Mouse (Mus musculus): ENCODE results near the gene Slit3. TPM values are rescaled to one million over a fixed set of nuclear protein-coding genes. Genes with fewer than 3 reads are reported as not detected.

Gene Slit3
- total and polyA plus RNA-seq, 3 experiments = not detected

DNA sequence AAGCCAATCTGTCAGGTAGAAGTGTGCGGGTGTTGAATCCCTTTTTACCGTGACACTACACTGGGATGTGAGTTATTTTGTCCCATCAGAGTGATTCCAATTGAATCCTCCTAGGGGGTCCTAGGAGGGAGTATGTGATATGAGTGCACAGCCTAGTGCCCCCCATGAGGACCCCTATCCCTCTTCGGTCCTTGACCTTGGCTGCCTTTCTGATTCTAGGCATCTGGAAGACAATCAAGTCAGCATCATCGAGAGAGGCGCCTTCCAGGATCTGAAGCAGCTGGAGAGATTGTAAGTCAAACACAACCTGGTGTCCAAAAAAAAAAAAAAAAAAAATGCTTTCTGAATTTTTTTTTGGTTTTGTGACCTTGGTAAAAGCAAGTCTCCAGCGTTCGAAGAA, 56.5 kb downstream of the Slit3 start:
- Histone ChIP-seq H3K79me2 (ENCODE audit: control insufficient read depth, insufficient read depth, low read length, poor library complexity) (no peaks in the 10 kb centered on the region), H3K36me3 (ENCODE audit: control insufficient read depth in 1 of 2, insufficient read depth in 2 of 2, low read length in 2 of 2) (no peaks in the 10 kb centered on the region), H3K27me3 (ENCODE audit: control insufficient read depth in 1 of 2, insufficient read depth in 2 of 2, low read length in 2 of 2) (no peaks in the 10 kb centered on the region), H3K9ac (ENCODE audit: control insufficient read depth, low read depth, low read length, poor library complexity, severe bottlenecking) (no peak overlapping the region), H3K9me3 (replicated peaks; ENCODE audit: insufficient read depth, low read length) (no peaks in the 10 kb centered on the region), H3K4me1 (ENCODE audit: control insufficient read depth in 1 of 2, insufficient read depth in 2 of 2, low read length in 2 of 2) (no peaks in the 10 kb centered on the region), H3K27ac (ENCODE audit: control insufficient read depth, low read depth, low read length) (no peak overlapping the region), H3K4me3 (ENCODE audit: control insufficient read depth in 1 of 2, insufficient read depth in 1 of 2, low read depth in 2 of 2, low read length in 2 of 2) (no peak overlapping the region)
- DNase-seq (ENCODE audit: low read depth, low spot score) = no peak
- TF ChIP-seq JUND (IDR thresholded peaks at IDR 0.05; ENCODE audit: low read depth, low read length) = no peak
- TF ChIP-seq CHD2 (IDR thresholded peaks at IDR 0.05; ENCODE audit: low read length) = no peak
- no peak for TF ChIP-seq GATA1 (IDR thresholded peaks at IDR 0.05; ENCODE audit: low read depth, low read length)
- TF ChIP-seq NELFE (IDR thresholded peaks at IDR 0.05; ENCODE audit: low read depth, low read length) = no peak
- TF ChIP-seq ZC3H11A (IDR thresholded peaks at IDR 0.05; ENCODE audit: low read depth, low read length) = no peak
- TF ChIP-seq MEF2A (IDR thresholded peaks at IDR 0.05; ENCODE audit: extremely low read depth, insufficient replicate concordance, low read depth, low read length, poor library complexity, severe bottlenecking) = no peak
- TF ChIP-seq POLR2AphosphoS2 (IDR thresholded peaks at IDR 0.05; ENCODE audit: low read length) = no peak
- no peak for TF ChIP-seq EP300 (IDR thresholded peaks at IDR 0.05; ENCODE audit: low read depth in 1 of 2, low read length in 2 of 2)
- no peak for TF ChIP-seq RAD21 (IDR thresholded peaks at IDR 0.05; ENCODE audit: low read depth, low read length)

DNA sequence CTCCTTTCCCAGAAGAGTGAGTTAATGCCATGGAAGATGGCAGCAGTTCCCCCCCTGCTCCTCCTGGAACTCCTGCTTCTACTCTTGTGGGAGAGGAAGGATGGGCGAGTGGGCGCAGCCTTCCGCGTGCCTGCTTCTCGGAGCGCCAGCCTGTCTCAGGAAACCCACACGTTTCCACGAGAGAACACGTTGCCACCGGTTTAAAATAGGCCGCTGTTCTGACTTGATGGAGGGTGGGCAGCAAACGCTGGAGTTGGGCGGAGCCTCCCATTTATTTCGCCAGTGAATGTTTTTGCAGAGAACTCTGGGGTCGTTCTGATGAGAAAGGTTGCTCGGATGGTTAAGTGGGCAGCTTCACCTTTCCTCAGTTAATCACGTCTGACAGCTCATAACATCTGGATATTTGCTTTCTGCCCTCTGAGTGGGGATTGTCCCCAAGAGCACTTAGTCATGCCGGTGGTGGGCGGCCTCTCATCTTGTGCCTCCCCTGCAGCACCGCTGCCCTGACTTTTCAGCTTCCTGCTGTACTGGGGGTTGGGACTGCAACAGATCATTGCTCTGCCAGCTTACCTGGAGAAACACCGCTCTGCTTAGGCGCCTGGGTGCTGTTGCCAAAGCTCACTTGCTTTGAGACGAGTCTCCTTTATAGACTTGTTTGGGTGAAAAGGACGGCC, 57.3 kb downstream of the Slit3 start:
- no peak overlapping the region for H3K4me3 ChIP-seq (ENCODE audit: control insufficient read depth in 1 of 2, insufficient read depth in 1 of 2, low read depth in 2 of 2, low read length in 2 of 2)
- TF ChIP-seq UBTF (IDR thresholded peaks at IDR 0.05; ENCODE audit: borderline replicate concordance, insufficient read depth, low read depth, low read length) (no peak), HCFC1 (IDR thresholded peaks at IDR 0.05; ENCODE audit: low read depth, low read length) (no peak), ELF1 (IDR thresholded peaks at IDR 0.05; ENCODE audit: low read depth, low read length) (no peak), KAT2A (conservative IDR thresholded peaks at IDR 0.05; ENCODE audit: low read depth, low read length) (no peak), ZNF384 (IDR thresholded peaks at IDR 0.05; ENCODE audit: low read depth, low read length) (no peak), RCOR1 (IDR thresholded peaks at IDR 0.05; ENCODE audit: low read depth, low read length) (no peak), JUND (IDR thresholded peaks at IDR 0.05; ENCODE audit: low read depth, low read length) (no peak), MAZ (IDR thresholded peaks at IDR 0.05; ENCODE audit: low read depth, low read length) (no peak), CHD2 (IDR thresholded peaks at IDR 0.05; ENCODE audit: low read length) (no peak), EP300 (IDR thresholded peaks at IDR 0.05; ENCODE audit: low read depth in 1 of 2, low read length in 2 of 2) (no peak), TAL1 (IDR thresholded peaks at IDR 0.05; ENCODE audit: low read length) (no peak), E2F4 (IDR thresholded peaks at IDR 0.05; ENCODE audit: borderline replicate concordance, low read depth, low read length) (no peak), BHLHE40 (IDR thresholded peaks at IDR 0.05; ENCODE audit: borderline replicate concordance, low read depth, low read length) (no peak), POLR2AphosphoS5 (IDR thresholded peaks at IDR 0.05; ENCODE audit: borderline replicate concordance, low read depth, low read length) (no peak)

More for the DNA sequence above, 57.3 kb downstream of the Slit3 start:
- H3K36me3 ChIP-seq (ENCODE audit: control insufficient read depth in 1 of 2, insufficient read depth in 2 of 2, low read length in 2 of 2) = no peaks in the 10 kb centered on the region
- no peak overlapping the region for H3K9ac ChIP-seq (ENCODE audit: control insufficient read depth, low read depth, low read length, poor library complexity, severe bottlenecking)
- no peaks in the 10 kb centered on the region for H3K9me3 ChIP-seq (replicated peaks; ENCODE audit: insufficient read depth, low read length)
- DNase-seq (ENCODE audit: low read depth, low spot score) = no peak
- H3K27me3 ChIP-seq (ENCODE audit: control insufficient read depth in 1 of 2, insufficient read depth in 2 of 2, low read length in 2 of 2) = no peaks in the 10 kb centered on the region
- no peaks in the 10 kb centered on the region for H3K79me2 ChIP-seq (ENCODE audit: control insufficient read depth, insufficient read depth, low read length, poor library complexity)
- H3K4me1 ChIP-seq (ENCODE audit: control insufficient read depth in 1 of 2, insufficient read depth in 2 of 2, low read length in 2 of 2) = no peaks in the 10 kb centered on the region
- H3K27ac ChIP-seq (ENCODE audit: control insufficient read depth, low read depth, low read length) = no peak overlapping the region

Data from MEL (cell line).